Mouse (Mus musculus) hematopoietic stem cell, adult 5-6 weeks (primary cell): ENCODE measurements at regions not wholly inside any gene's neighbourhood (a gene's known extent, or its start where the extent isn't known, plus 50 kb on each side); places are given as distances from the start of the nearest gene placed in this dataset.

Experiments used
- ATAC-seq, 2 experiments: fragments of 125-278 bp in 1 of 2; replicated peaks in 1 of 2; 2 replicates each; pipeline ENCODE4 v1.8.0; 2016 to 2017; ENCODE audit warnings: inconsistent platforms in 2 of 2, mild to moderate bottlenecking in 2 of 2, moderate number of reproducible peaks in 2 of 2, low read depth in 1 of 2, moderate TSS enrichment in 1 of 2; ENCODE audit not compliant: low FRiP score in 2 of 2, poor library complexity in 2 of 2, severe bottlenecking in 2 of 2, insufficient read depth in 1 of 2, low TSS enrichment in 1 of 2

GRCm38 (mm10) chr13:56021716-56022115 is 114.4 kb downstream of the H2afy start:
- no peak for ATAC-seq

GRCm38 (mm10) chr13:56014006-56014405 is 122.2 kb downstream of the H2afy start:
- no peak; a peak in 1 of 4 replicates for ATAC-seq

GRCm38 (mm10) chr13:56010416-56010815 is 125.7 kb downstream of the H2afy start:
- no peak for ATAC-seq

DNA sequence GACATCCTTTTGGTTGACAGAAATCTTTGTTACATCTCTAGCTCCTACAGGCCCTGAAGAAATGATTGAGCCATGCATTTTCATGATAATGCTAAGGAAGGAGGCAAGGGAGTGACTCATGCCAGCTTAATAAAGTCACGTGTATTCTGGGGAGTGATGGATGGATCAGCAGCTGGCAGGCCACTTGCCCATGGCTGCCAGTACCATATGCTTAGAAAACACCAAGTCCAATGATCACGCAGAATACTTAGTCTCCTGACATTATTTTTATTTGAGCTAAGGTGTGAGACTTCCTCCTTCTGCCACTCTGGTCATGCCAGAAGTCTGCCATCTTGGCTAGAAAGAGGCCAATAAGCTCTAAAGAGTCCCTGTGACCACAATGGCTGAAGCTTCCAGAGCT is 129.3 kb downstream of the H2afy start:
- ATAC-seq = no peak

- ATAC-seq = no peak
Observed at GRCm38 (mm10) chr13:56005746-56006145, 130.4 kb downstream of the H2afy start.

GRCm38 (mm10) chr13:56003724-56004393 is 132.3 kb downstream of the H2afy start:
- no peak; a peak in 1 of 4 replicates for ATAC-seq

DNA sequence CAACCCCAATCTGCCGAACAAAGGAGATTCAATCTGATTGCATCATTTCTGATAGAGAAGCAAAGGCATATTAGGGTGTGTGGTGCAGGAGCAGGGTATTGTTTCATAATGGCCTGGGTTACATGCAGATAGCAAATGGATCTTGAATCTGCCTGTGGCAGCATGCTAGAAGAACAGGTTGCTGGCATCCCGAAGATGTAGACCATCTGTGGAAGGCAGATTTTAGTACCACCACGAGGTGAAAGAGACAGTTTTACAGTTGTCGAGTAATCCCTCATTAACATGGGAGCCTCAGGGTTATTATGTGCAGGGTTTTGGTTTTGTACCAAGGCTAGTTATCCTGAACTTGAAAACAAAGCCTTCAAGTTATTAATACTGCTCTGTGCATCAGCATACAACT is 140.9 kb downstream of the H2afy start:
- ATAC-seq = no peak

GRCm38 (mm10) chr13:55994460-55994859 is 141.7 kb downstream of the H2afy start:
- peak; percentile 34 for ATAC-seq

DNA sequence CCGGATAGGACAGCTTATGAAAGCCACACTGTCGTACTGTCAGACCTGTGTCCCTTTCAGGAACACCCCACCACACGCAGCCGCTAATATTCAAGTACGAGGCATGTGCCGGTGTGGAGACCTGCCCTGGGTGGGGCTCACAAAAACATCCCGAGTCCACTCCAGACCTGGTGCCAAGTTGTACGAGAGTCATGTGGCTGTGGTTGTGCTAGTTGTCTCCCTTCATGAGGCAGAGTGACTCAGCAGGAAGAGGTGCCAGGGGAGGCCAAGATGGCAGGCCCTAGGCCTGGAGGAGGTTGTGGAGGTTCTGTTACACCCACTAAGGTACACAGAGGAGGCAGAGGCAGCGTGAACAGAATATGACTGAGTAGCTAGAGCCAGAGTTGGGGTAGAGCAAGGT is 143.5 kb downstream of the H2afy start:
- ATAC-seq = peak; percentile 28 to 42; a peak in 1 of 4 replicates

GRCm38 (mm10) chr13:55991216-55991615 is 144.9 kb downstream of the H2afy start:
- no peak for ATAC-seq

DNA sequence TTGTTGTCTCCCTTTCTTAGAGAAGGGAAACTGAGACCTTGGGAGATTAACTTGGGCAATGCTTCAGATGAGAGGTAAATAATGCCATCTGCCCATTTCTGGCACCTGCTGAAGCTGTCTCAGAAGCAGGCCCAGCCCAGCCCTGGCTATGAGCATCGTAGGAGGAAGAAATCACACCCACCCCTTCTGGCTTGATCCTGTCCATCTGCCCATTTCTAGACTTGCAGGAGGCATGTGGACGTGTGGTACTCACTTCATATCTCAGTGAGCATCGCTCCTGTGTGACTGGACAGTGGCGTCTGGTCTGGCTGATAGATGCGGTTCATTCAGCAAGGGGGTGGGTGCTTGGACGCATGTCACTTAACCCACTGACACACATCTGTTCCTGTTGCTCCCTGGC is 146.0 kb downstream of the H2afy start:
- ATAC-seq = no peak

GRCm38 (mm10) chr13:55989401-55989800 is 146.8 kb downstream of the H2afy start:
- peak; percentile 58 to 65; a peak in 2 of 4 replicates for ATAC-seq

DNA sequence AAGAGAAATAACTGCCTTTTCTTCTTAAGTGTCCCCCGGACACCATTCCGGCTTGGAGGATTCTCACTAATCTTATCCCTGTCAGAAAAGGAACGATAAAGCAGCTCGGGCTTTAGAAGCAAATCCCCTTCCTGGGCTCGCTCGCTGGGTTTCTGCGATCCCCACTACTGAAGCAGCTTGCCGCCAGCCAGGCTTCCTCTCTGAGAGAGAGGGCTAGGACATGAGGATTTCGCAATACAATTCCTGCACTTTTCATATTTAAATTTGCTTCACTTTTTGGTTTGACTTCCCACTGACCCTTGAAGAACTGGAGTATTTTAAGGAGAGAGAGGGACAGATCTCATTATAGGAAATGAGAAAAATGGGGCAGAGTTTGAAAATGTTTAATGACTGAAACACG is 149.4 kb upstream of the Pitx1 start:
- no peak for ATAC-seq

DNA sequence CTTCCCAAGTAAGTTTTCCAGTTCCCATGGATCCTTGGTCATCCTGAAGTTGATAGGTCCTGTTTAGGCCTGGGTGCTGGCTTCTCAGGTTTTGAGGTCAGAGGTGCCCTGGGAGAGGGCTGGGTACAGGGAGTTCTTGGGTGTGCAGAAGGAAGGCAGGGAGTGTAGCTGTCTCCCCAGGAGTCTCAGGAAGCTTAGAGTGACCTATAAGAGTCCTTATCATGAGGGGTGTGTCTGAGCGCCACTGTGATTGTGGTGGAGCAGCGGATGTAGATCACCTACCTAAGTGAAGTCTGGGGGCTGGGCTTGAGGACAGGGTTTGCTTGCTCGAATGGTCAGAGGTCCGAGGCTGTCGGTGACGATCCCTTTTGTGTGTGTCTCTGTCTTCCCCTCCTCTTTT is 148.8 kb upstream of the Pitx1 start:
- ATAC-seq = no peak

DNA sequence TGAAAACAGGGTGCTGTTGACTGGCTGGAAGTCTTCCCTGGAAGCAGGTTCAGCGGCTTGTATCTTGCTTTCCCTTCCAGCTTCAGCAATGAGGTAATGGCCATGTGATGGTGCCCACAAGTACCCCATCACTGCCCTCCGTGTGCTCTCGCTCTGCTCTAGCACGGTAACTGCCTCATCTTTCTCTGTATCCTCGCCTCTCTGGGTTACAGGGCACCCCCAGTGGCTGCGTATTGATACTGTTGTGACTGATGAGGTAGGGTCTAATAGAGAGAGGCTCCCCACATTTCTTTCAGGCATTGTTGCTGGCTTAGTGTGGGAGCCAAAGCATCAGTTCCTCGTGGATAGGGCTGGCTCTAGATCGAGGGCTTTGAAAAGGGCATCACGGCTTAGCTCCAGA is 147.9 kb upstream of the Pitx1 start:
- 0 out of 4 replicates have a peak, but pooled peaks of 1 of the 2 experiments have one; percentile 17 for ATAC-seq

DNA sequence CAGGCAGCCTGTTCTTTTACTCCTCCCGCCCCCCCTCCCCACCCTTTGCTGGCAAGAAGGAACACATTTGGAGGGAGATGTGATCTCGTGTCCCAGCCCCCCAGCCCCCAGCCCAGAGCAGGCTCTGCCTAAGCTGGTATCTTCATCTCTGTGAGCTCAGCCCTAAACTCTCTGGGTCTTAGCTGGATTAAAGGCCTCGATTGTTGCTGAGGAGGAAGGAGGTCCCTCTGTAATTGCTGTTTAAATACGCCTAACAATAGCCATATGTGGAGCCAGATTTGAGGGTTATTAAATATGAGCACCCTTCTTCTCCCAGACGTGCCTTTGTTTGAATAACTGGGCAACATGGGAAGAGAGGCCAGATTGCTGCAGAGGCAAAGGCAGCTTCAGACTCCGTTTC is 145.0 kb upstream of the Pitx1 start:
- ATAC-seq = no peak

DNA sequence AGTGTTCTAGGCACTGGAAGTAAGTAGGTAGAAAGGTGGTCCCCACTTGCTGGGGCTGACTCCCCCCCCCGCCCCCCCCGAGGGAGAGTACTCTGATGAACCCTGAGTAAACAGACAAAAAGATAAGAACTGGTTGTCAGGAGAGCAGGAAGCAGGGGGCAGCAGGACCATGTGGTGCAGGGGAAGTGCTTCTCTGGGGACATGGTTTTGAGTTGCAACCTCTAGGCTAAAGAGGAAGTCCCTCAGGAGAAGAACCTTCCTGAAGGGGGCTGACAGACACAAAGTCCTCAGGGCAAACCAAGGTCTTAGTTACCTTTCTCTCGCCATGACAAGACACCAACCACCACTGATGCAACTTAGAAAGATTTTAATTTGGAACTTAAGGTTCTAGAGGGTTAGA is 141.9 kb upstream of the Pitx1 start:
- no peak for ATAC-seq

- no peak for ATAC-seq
Observed at GRCm38 (mm10) chr13:55976911-55977381, 141.0 kb upstream of the Pitx1 start.

GRCm38 (mm10) chr13:55974105-55974504 is 138.1 kb upstream of the Pitx1 start:
- ATAC-seq = no peak
